Mouse (Mus musculus): Measurements from ENCODE around the gene Tbc1d22a. TPM values are rescaled to one million over a fixed set of nuclear protein-coding genes. Genes with fewer than 3 reads are reported as not detected.
"Not testable (repeated sequence)": the region's sequence is repeated elsewhere in the genome, so short reads cannot be mapped to it uniquely, and the experiment has no call there.

The Tbc1d22a gene
- polyA plus RNA-seq, 1 experiment from 2014 or later = 9.6 TPM

DNA sequence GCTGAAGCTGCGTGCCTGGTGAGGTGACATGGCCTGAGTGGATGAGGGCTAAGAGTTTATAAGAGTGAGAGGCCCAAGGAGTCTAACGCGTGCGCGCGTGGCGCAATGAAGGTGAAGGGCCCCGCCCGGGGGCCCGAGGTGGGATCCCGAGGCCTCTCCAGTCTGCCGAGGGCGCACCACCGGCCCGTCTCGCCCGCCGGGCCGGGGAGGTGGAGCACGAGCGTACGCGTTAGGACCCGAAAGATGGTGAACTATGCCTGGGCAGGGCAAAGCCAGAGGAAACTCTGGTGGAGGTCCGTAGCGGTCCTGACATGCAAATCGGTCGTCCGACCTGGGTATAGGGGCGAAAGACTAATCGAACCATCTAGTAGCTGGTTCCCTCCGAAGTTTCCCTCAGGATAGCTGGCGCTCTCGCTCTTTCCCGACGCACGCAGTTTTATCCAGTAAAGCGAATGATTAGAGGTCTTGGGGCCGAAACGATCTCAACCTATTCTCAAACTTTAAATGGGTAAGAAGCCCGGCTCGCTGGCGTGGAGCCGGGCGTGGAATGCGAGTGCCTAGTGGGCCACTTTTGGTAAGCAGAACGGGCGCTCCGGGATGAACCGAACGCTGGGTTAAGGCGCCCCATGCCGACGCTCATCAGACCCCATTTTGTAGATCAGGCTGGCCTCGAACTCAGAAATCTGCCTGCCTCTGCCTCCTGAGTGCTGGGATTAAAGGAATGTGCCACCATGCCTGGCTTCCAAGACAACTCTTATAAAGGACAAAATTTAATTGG is 19.4 kb upstream of the Tbc1d22a start:
- H3K9ac ChIP-seq (ENCODE audit: low read length); H3K36me3 ChIP-seq (ENCODE audit: control insufficient read depth, insufficient read depth, low read length); H3K4me1 ChIP-seq (replicated peaks; ENCODE audit: control insufficient read depth, insufficient read depth, low read length); H3K9me3 ChIP-seq (ENCODE audit: control insufficient read depth, low read length); H3K4me2 ChIP-seq (ENCODE audit: low read length); H3K27me3 ChIP-seq (replicated peaks; ENCODE audit: control insufficient read depth, insufficient read depth, low read length); DNase-seq (ENCODE audit: low spot score); H3K4me3 ChIP-seq (ENCODE audit: low read depth, low read length); H3K27ac ChIP-seq (ENCODE audit: low read depth): not testable (repeated sequence)
- peak; percentile 100 for ATAC-seq (replicated peaks; ENCODE audit: low FRiP score, low TSS enrichment, low read depth)
- WGBS = 68% methylated on average over 55 of the region's 55 CpGs

DNA sequence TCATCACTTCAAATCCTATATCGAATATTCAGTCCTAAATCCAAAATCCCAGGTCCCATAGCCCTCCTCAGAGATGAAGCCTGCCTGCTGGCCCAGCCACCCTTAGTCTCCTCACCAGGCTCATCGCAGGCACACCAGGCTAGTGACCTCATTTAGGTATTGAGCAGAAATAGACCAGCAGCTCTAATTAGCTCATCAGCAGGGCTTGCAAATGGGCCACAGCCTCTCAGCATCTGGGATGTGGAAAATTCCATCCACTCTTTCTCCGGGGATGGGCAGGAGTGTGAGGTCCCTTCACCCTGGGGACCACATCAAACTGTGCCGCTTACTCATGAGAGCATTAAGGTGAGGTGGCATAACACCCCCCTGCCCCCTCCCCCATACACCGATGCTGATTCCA is 15.2 kb upstream of the Tbc1d22a start:
- Histone ChIP-seq H3K9ac (ENCODE audit: low read length) (no peak overlapping the region), H3K27ac (ENCODE audit: low read depth) (no peak overlapping the region), H3K27me3 (replicated peaks; ENCODE audit: control insufficient read depth, insufficient read depth, low read length) (no peaks in the 10 kb centered on the region), H3K4me1 (replicated peaks; ENCODE audit: control insufficient read depth, insufficient read depth, low read length) (no peaks in the 10 kb centered on the region; the same call in 1 of the 2 replicates), H3K4me3 (ENCODE audit: low read depth, low read length) (no peak overlapping the region), H3K4me2 (ENCODE audit: low read length) (no peak overlapping the region), H3K9me3 (ENCODE audit: control insufficient read depth, low read length) (no peaks in the 10 kb centered on the region), H3K36me3 (ENCODE audit: control insufficient read depth, insufficient read depth, low read length) (no peaks in the 10 kb centered on the region)
- 89% methylated on average over 5 of the region's 5 CpGs for WGBS
- DNase-seq (ENCODE audit: low spot score) (no peak), ATAC-seq (replicated peaks; ENCODE audit: low FRiP score, low TSS enrichment, low read depth) (no peak)

DNA sequence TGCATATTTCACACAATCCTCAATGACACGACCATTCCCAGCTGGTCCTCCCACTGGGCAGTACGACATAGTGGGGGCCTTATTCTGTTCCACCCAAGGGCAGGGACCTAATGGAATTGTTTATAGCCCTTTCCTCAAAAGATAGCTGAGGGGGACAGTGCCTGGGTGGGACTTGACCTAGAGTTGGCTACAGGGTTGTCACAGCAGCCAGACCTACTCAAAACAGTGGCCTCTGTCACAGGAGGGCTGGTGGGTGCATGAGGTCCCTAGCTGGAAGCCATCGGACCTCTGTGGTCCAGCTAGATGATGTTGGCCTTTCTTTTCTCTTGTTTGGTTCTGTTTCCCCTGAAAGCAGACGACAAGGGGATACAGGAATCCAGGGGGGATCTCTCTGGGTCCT is 14.8 kb upstream of the Tbc1d22a start:
- Histone ChIP-seq H3K36me3 (ENCODE audit: control insufficient read depth, insufficient read depth, low read length) (no peaks in the 10 kb centered on the region), H3K4me3 (ENCODE audit: low read depth, low read length) (no peak overlapping the region), H3K27me3 (replicated peaks; ENCODE audit: control insufficient read depth, insufficient read depth, low read length) (no peaks in the 10 kb centered on the region), H3K9me3 (ENCODE audit: control insufficient read depth, low read length) (no peaks in the 10 kb centered on the region), H3K4me2 (ENCODE audit: low read length) (no peak overlapping the region), H3K4me1 (replicated peaks; ENCODE audit: control insufficient read depth, insufficient read depth, low read length) (no peaks in the 10 kb centered on the region; the same call in 1 of the 2 replicates), H3K27ac (ENCODE audit: low read depth) (no peak overlapping the region), H3K9ac (ENCODE audit: low read length) (no peak overlapping the region)
- no peak for ATAC-seq (replicated peaks; ENCODE audit: low FRiP score, low TSS enrichment, low read depth)
- WGBS = 67% methylated on average over 4 of the region's 4 CpGs
- no peak for DNase-seq (ENCODE audit: low spot score)

DNA sequence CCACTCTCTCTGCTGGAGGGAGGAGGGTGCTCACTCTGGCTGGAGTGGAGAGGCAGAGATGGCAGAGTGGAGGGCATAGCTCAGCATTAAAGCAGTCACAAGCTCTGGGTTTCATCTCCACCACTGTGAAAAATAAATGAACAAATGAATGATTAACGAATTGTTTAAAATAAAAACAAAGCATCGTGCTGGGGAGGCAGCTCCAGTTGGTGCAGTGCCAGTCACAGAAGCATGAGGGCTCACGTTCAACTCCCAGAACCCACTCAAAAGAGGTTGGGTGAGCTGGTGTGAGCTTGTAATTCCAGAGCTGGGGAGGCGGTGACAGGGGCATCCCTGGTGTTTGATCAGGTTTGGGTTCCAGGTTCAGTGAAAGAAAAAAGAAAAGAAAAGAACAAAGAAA is 14.1 kb upstream of the Tbc1d22a start:
- Histone ChIP-seq H3K4me2 (ENCODE audit: low read length) (no peak overlapping the region), H3K27ac (ENCODE audit: low read depth) (no peak overlapping the region), H3K9me3 (ENCODE audit: control insufficient read depth, low read length) (no peaks in the 10 kb centered on the region), H3K36me3 (ENCODE audit: control insufficient read depth, insufficient read depth, low read length) (no peaks in the 10 kb centered on the region), H3K9ac (ENCODE audit: low read length) (no peak overlapping the region), H3K4me1 (replicated peaks; ENCODE audit: control insufficient read depth, insufficient read depth, low read length) (no peaks in the 10 kb centered on the region; the same call in 1 of the 2 replicates), H3K27me3 (replicated peaks; ENCODE audit: control insufficient read depth, insufficient read depth, low read length) (no peaks in the 10 kb centered on the region), H3K4me3 (ENCODE audit: low read depth, low read length) (no peak overlapping the region)
- 49% methylated on average over 4 of the region's 4 CpGs for WGBS
- ATAC-seq (replicated peaks; ENCODE audit: low FRiP score, low TSS enrichment, low read depth) = no peak
- no peak for DNase-seq (ENCODE audit: low spot score)

DNA sequence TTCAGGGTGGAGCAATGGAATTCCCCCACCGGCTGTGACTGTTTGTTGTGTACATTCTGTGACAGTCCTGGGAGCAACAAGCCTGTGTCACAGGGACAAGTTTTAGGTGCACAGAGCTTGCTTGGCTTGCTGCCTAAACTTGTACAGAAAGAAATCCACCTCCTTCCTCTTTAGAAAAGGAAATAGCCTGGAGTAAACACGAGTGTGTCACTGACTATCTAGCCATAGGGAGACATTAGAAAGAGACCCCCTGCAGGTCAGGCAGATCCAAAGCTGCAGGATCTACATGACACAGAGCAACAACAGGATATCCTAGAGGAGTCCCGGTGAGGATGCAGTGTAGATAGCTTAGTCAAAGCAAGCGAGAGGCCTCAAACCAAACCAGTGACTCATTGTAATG is 13.2 kb upstream of the Tbc1d22a start:
- no peak overlapping the region for H3K9ac ChIP-seq (ENCODE audit: low read length)
- ATAC-seq (replicated peaks; ENCODE audit: low FRiP score, low TSS enrichment, low read depth) (no peak), DNase-seq (ENCODE audit: low spot score) (no peak)
- H3K27me3 ChIP-seq (replicated peaks; ENCODE audit: control insufficient read depth, insufficient read depth, low read length) = no peaks in the 10 kb centered on the region
- no peak overlapping the region for H3K4me2 ChIP-seq (ENCODE audit: low read length)
- H3K9me3 ChIP-seq (ENCODE audit: control insufficient read depth, low read length) = no peaks in the 10 kb centered on the region
- H3K36me3 ChIP-seq (ENCODE audit: control insufficient read depth, insufficient read depth, low read length) = no peaks in the 10 kb centered on the region
- 46% methylated on average over 4 of the region's 4 CpGs for WGBS
- H3K4me1 ChIP-seq (replicated peaks; ENCODE audit: control insufficient read depth, insufficient read depth, low read length) = no peaks in the 10 kb centered on the region; the same call in 1 of the 2 replicates
- H3K27ac ChIP-seq (ENCODE audit: low read depth) = no peak overlapping the region
- H3K4me3 ChIP-seq (ENCODE audit: low read depth, low read length) = no peak overlapping the region

DNA sequence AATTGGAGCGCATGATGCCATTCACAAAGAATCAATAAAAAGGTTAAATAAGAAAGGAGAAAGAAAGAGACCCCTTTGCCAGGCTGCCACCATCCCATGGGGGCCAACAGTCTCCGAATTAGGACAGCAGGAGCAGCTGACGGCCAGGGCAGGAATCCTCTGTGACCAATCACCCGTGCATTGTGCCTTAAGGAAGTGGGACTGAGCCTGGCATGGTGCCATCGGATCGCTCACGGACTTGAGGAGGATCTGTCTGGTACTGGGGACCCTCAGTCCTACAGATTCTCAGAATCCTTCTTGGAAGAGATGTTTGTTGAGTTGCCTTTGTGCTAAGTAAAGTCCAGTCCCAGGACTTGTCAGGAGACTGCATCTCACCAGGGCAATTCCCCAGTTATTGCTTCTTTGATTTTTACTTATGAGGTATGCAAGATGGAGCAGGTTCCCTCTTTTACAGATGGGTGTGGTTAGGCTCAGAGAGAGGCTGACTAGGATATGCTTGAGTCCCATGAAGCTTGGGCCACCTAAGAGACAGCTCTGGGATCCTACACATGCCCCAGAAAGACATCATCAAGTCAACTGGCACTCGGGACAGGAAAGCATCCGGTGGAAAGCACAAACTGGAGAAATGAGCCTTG is 12.4 kb upstream of the Tbc1d22a start:
- ATAC-seq (replicated peaks; ENCODE audit: low FRiP score, low TSS enrichment, low read depth) (no peak), DNase-seq (ENCODE audit: low spot score) (no peak)
- Histone ChIP-seq H3K4me3 (ENCODE audit: low read depth, low read length) (no peak overlapping the region), H3K27me3 (replicated peaks; ENCODE audit: control insufficient read depth, insufficient read depth, low read length) (no peaks in the 10 kb centered on the region), H3K4me2 (ENCODE audit: low read length) (no peak overlapping the region), H3K9me3 (ENCODE audit: control insufficient read depth, low read length) (no peaks in the 10 kb centered on the region), H3K4me1 (replicated peaks; ENCODE audit: control insufficient read depth, insufficient read depth, low read length) (no peaks in the 10 kb centered on the region; the same call in 1 of the 2 replicates), H3K27ac (ENCODE audit: low read depth) (no peak overlapping the region; the same call in 1 of the 2 replicates), H3K9ac (ENCODE audit: low read length) (no peak overlapping the region), H3K36me3 (ENCODE audit: control insufficient read depth, insufficient read depth, low read length) (no peaks in the 10 kb centered on the region)
- 81% methylated on average over 9 of the region's 9 CpGs for WGBS

DNA sequence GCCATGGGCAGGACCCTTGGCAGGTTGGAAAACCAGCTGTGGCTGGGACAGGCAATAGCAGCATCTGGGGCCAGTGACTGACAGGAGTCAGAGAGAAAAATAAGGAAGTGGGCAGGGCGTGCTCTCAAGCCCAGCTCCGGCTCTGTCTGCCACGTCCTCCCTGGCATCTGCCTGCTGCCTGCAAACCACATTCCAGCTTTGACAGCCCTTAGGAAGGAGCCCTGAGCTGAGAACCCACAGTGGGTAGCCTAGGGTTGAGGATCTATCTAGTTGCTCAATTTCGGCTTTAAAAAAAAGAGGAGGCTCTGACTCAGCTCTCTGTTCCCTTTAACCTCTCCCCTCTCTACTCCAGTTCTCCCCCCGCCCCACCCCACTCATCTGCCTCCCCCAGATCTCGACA is 11.6 kb upstream of the Tbc1d22a start:
- Histone ChIP-seq H3K9ac (ENCODE audit: low read length) (no peak overlapping the region), H3K9me3 (ENCODE audit: control insufficient read depth, low read length) (no peaks in the 10 kb centered on the region), H3K4me3 (ENCODE audit: low read depth, low read length) (no peak overlapping the region), H3K4me2 (ENCODE audit: low read length) (no peak overlapping the region), H3K36me3 (ENCODE audit: control insufficient read depth, insufficient read depth, low read length) (no peaks in the 10 kb centered on the region), H3K27me3 (replicated peaks; ENCODE audit: control insufficient read depth, insufficient read depth, low read length) (no peaks in the 10 kb centered on the region), H3K4me1 (replicated peaks; ENCODE audit: control insufficient read depth, insufficient read depth, low read length) (no peaks in the 10 kb centered on the region; the same call in 1 of the 2 replicates), H3K27ac (ENCODE audit: low read depth) (no peak overlapping the region)
- WGBS = 43% methylated on average over 6 of the region's 6 CpGs
- DNase-seq (ENCODE audit: low spot score) (no peak), ATAC-seq (replicated peaks; ENCODE audit: low FRiP score, low TSS enrichment, low read depth) (no peak)

DNA sequence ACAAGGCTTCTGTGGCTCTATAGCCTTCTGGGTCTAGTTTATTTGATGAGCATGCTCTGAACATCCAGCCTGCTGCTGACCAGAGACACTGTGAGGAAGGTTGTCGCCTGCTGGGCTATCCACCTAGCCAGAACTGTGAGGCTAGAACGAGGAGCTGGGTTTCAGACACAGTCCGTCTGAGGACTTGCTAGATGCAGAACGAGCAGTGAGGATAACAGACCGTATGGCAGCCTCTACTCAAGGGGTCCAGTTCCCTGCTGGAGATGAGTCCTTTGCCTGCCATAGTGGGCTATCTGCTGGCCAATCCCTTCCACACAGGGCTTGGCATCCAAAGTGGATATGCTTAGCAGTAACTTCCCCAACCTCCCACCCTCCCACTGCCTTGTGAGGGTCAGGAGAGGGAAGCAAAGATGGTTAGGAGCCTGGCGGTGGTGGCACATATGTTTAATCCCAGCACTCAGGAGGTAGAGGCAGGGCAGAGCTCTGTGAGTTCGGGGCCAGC is 10.9 kb upstream of the Tbc1d22a start:
- Histone ChIP-seq H3K4me2 (ENCODE audit: low read length) (no peak overlapping the region), H3K4me3 (ENCODE audit: low read depth, low read length) (no peak overlapping the region), H3K9me3 (ENCODE audit: control insufficient read depth, low read length) (no peaks in the 10 kb centered on the region), H3K4me1 (replicated peaks; ENCODE audit: control insufficient read depth, insufficient read depth, low read length) (no peaks in the 10 kb centered on the region; the same call in 1 of the 2 replicates), H3K27me3 (replicated peaks; ENCODE audit: control insufficient read depth, insufficient read depth, low read length) (no peaks in the 10 kb centered on the region), H3K36me3 (ENCODE audit: control insufficient read depth, insufficient read depth, low read length) (no peaks in the 10 kb centered on the region), H3K27ac (ENCODE audit: low read depth) (no peak overlapping the region), H3K9ac (ENCODE audit: low read length) (no peak overlapping the region)
- whole genome bisulfite sequencing = 79% methylated on average over 7 of the region's 7 CpGs
- no peak for ATAC-seq (replicated peaks; ENCODE audit: low FRiP score, low TSS enrichment, low read depth)
- no peak for DNase-seq (ENCODE audit: low spot score)
